Mouse (Mus musculus): ENCODE data around the gene Asb6.

DNA sequence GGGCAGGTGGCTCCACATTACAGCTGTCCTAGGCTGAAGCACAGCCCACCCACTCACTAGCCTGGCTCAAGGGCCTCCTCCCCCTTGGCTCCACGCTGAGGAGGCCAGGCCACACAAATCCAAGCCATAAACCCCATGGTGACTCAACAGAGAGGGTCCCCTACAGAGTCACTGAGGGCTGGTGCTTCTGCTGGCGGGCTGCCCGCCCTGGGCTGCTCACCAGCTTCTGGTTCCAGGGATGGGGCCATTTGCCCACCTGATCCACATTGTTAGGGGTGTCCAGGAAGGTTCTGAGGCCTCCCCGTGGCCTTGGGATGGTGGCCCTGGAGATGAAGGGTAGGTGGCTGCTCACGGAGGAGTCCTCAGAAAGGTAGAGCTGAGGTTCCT is 34.3 kb downstream of the Asb6 start:
- TF ChIP-seq GATA1 (IDR thresholded peaks at IDR 0.05; ENCODE audit: low read length): no peak
- no peak for TF ChIP-seq TAL1 (IDR thresholded peaks at IDR 0.05; ENCODE audit: low read length)

Measured in erythroblast, embryonic 14.5 days (primary cell).